Mouse (Mus musculus) right cerebral cortex, adult 18-20 months (tissue): ENCODE data around the gene Nr5a1.

Experiments used
- DNase-seq: peaks from one replicate; pipeline ENCODE4 v3.0.0; 2022; ENCODE audit warnings: mixed read lengths

Gene Nr5a1

DNA sequence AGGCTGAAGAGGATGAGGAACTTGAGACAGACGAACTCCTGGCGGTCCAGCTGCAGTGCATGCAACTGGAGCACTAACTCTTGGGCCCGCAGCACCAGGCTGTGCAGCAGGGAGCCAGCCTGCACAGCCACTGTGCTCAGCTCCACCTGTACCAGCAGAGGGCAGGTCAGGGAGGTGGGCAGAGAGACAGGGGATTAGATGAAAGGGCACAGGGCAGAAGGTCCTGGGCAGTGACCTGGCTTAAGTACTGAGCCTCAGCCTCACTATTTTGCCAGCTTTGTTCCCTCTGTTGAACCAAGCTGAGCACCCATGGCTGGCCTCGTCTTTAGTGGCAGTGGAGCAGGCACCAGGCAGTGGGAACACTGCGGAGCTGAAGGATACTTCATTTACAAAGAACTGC, 14.2 kb downstream of the Nr5a1 start:
- no peak for DNase-seq

DNA sequence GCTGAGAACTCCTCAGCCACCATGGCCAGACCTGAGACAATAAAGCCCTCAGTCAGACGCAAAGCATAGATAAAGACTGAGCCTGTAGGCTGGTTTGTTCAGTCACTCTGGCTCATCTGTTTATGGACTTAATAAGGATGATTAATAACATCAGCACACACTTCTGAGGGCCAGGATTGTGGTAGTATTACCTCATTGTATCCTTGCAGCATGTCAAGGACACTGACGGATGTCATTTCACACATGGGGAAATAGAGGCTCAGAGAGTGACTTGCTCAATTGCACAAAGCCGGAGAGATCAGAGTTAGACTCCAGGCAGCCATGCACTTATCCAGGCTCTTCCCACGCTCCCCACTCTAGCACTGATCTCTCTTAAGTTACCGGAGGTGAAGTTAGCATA, 15.7 kb downstream of the Nr5a1 start:
- DNase-seq = no peak

DNA sequence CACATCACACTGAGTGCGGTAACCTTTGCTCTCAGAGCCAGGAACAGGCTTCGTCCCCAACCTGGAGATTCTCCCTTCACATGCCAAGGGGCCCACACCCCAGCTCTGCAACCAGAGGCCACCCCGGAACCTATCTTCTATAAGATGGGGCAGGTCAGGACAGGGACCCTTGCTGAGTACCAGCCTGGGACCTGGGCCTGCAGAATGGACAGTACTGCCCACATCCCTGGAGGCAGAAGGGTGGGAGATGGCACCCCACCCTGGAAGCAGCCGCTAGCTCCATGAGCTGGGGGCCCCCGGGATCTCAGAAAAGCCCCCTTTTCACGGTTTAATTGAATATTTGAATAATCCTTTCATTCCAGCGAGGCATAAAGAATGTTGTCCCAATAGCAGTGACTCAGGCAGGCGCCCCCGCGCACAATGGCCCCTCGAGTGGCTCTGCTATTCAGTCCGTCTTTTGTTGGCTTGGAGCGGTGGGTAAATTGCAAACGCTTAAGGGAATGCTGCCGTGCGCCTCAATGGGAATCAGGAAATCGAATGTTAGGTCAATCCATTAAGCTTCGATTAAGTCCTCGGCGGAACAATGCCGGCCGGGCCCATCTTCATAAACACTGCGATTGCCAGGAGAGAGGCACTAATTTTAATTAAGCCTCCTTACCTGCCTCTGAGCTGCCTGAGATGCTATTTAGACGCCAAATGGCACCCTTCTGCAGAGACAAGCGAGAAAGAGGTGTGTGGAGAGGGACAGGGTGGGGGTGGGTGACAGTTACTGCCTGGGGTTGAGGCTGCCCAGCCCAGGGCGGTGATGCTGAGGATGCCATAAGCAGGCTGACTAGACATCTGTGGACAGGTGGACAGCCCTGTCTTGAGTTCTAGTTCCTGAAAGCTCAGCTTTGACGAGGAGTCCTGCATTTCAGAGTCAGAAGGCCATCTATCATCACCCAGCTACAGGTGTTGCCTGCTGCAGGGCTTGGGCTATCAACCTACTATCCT, 16.9 kb downstream of the Nr5a1 start:
- no peak for DNase-seq

GRCm38 (mm10) chr2:38695770-38696169, 18.6 kb downstream of the Nr5a1 start:
- no peak for DNase-seq

DNA sequence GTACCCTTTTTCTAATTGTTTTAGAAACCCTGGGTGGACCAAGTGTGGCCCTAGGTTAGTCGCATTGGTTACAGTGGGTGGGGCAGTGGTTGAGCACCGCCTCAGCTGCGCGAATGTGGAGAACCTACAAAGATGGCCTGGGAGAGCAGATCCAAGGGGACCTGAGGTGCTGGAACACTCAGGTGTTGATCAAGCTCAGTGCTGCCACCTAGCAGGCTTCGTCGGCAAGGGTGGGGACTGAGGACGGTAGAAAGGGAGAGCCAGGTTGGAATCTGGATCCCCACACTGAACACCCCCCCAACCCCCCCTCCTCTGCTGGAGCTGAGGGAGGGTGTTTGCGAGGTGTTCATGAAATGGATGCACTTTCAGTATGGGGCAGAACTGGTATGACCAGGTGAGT, 22.8 kb downstream of the Nr5a1 start:
- peak; percentile 16 for DNase-seq

- DNase-seq = no peak
Measured at GRCm38 (mm10) chr2:38689881-38690280, 24.5 kb downstream of the Nr5a1 start.

- DNase-seq = peak; percentile 23
Measured at GRCm38 (mm10) chr2:38688791-38689520, 25.4 kb downstream of the Nr5a1 start.

GRCm38 (mm10) chr2:38685746-38686145, 28.6 kb downstream of the Nr5a1 start:
- no peak for DNase-seq

GRCm38 (mm10) chr2:38683083-38683482, 31.3 kb downstream of the Nr5a1 start:
- DNase-seq = no peak

GRCm38 (mm10) chr2:38682209-38682608, 32.1 kb downstream of the Nr5a1 start:
- no peak for DNase-seq

DNA sequence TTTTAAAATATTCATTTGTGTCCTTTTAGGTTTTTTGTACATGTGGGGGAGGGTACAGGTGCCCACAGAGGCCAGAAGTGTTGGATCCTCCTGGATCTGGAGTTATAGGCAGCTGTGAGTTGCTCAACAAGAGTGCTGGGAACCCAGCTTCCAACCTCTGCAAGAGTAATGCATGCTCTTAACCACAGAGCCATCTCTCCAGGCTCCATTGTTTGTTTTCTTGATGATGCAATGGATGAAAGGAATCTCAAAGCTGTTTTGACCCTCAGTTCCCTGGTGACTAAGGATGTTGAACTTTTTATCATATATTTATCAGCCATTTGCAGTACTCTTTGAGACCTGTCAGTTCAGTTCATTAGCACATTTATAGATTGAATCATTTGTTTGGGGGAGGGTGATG, 35.4 kb downstream of the Nr5a1 start:
- DNase-seq = no peak

DNA sequence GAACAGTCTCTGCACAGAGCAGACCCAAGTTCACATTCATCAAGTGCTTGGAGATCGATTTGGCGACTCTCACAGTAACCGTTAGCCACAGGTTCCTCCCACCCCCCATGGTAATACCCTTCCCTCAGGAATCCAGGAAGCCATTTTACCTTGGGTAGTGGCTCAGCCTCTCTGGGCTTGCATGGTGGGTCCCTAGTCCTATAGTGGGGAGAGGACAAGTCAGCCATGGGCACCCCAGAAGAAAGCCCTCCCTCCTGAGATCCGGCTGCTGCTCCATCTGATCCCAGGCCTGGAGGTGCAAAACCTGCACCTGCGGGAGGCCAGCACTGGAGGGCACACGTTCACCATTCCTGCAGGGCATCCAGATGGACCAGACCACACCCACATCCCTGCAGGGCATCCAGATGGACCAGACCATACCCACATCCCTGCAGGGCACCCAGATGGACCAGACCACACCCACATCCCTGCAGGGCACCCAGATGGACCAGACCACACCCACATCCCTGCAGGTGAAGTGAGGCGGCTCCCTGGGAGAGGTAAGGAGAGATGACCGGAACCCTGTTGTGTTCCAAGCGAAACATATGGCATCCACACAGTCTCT, 38.9 kb downstream of the Nr5a1 start:
- DNase-seq = no peak

DNA sequence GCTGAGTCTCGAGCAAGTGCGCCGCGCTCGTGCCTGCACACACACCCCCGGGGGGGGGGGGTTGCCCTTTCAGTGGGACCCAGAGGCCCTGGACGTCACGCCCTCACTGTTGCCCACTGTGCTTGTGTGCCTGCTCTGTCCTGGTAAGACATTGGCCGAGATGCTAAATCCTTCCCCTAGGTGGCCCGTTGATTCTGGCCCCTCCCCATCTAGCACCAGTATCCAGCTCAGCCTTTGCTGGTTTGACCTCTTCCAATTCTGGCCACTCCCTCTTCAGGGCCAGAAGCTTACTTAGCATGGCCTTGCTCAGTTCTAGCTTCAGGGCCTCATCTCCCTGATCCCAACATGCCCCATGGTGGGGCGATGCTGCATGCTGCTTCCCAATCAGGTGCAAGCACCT, 41.8 kb downstream of the Nr5a1 start:
- DNase-seq = no peak

DNA sequence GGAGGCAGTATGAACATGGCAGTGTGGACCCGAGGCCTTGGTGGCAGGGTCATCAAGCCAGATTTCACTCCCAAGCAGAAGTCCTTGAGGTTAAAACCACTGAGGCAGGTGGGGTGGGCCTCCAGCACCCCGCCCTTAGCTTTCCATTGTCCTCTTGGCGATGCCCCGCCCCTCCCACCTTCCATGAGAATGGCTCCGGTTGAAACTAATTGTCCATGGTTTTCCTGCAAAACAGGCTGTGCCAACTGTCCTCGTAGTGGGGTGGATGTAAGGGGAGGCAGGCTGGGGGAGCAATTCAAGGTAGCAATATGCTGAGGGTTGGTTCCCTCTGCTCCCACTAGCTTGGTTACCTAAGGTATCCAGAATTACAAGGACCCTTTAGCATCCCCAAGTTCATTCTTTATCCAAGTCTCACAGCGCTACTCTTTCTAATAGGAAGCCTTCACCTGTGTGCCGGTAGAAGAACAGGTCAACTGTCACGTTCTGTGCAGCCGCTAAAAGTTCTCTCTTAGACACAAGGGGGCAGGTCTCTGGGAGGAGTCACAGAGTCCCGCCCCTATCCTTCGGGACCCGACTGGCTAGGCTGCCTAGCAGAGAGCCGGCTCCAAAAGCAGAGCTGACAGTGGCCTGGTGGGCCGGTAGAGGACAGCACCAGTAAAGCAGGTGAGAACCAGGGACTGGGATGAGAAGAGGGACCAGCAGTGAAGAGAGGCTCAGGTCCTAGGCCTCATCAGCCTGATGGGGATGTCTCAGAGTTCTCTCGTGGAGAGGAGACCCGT, 45.4 kb downstream of the Nr5a1 start:
- DNase-seq = no peak

- no peak for DNase-seq
Measured at GRCm38 (mm10) chr2:38661398-38661797, 52.9 kb downstream of the Nr5a1 start.

GRCm38 (mm10) chr2:38658338-38658836, 56.0 kb downstream of the Nr5a1 start:
- peak; percentile 68 for DNase-seq

DNA sequence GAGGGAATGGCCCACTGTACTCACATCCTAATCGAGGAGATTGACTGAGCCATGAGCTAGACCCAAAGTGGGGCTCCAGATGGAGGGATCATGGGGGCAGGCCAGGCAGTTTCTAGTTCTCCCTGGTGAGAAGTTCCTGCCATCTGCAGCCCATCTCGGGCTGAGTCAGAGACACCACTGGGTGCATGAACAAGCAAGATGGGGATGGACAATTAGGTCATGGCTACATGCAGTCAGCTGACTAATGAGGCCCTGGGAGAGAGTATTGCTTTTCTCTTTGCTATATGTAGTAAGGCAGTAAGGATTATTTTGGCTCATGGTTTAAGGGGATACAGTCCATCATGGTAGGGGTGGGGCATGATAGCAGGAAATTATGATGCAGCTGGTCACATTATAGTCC, 60.6 kb downstream of the Nr5a1 start:
- DNase-seq = no peak

DNA sequence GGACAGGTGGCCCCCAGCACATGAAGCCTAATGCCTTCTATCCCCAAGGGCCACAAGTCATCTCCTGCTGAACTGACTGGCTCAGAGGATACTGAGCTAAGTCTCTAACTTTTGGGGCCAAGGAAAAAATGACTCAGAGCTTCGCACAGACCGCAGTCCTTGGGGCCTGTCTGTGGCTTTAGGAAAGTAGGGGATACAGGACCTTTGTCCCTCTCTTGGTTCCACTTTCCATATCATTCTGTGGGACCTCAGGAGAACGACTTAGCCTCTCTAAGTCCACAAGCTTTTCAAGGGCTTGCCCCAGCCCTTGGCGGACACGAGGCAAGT, 61.1 kb downstream of the Nr5a1 start:
- no peak for DNase-seq

DNA sequence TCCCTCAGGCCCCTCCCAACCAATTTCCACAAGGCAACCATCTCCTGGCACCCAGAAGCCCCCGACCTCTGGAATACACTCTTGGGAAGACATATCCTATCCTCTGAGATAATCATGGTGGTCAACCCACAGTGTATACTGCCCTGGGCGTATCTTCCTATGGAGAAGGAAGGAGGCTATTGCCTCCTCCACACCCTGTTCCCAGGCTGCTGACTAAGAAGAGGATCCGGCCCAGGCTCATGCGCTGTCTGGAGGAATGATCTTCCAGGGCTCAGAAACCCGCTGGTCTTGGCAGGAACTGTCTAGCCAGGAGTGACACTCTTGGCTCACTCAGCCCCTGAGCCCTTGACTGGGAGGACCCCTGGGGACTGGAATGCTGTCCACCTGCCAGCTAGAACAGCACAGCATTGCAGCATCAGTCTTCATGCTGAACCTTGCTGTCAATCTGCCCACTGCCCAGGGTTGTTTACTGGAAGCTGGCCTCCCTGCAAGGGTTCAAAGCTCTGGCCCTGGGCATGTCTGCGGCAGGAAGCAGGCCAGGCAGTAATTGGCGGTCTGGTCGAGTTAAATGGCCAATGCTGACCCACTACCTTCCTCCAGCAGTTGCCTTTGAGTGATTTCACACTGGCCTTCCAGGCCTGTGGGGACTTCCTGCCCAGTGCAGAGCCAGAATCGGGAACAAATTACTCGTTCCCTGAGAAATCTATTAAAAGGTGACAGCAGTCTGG, 61.6 kb downstream of the Nr5a1 start:
- DNase-seq = peak; percentile 14

DNA sequence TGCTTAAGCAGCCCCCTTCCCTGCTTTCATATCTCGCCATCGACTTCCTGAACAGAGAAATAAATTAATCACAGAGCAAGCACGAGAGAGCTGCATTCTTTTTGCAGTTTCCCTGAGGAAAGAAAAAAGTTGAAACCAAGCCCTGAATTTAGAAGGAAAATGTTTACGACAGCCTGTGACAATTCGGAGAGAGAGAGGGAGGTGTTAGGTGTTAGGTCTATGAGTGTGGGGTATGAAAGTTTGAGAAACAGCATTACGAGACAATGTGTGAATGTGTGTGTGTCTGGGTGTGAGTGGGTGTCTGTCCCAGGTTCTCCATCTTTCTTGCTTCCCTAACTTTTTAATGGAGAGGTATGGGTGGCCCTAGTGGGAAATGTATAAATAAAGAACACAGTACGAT, 62.2 kb downstream of the Nr5a1 start:
- DNase-seq = peak; percentile 22

DNA sequence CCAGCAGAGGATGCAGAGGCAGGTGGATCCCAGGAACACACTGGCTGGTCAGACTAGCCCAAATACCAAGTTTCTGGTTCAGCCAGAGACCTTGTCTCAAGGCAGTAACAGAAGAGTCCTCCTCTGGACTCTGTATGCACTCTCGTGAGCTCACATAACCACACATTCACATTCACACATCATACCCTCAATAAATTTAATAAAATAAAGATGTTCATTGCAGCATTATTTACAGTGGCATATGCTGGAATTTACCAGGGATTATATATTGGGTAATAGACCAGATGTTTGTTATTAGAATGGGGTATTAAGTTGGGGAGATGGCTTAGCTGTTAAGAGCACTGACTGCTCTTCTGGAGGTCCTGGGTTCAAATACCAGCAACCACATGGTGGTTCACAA, 64.0 kb downstream of the Nr5a1 start:
- no peak for DNase-seq

GRCm38 (mm10) chr2:38647661-38648060, 66.7 kb downstream of the Nr5a1 start:
- DNase-seq = no peak
